Comparison of ENCODE assay signal across 15 mouse cellular contexts in genomic region chr19:36843866-36844265, GRCm38 (mm10).
"Had no signal": no experiment of that assay in that cellular context is flagged by ENCODE, and none has a peak within 500 bp of the region (broad histone marks: within the 10 kb centered on the region; RNA-seq: fewer than 3 reads in every experiment).

No protein-coding gene starts in this region.

- ATAC-seq: liver, postnatal 0 days had no signal

- H3K27me3 ChIP-seq: limb, embryonic 12.5 days; liver, embryonic 13.5 days; lung, embryonic 15.5 days; neural tube, embryonic 13.5 days had no signal

- H3K4me2 ChIP-seq: limb, embryonic 12.5 days; liver, embryonic 13.5 days; lung, embryonic 15.5 days; neural tube, embryonic 13.5 days had no signal

- H3K4me1 ChIP-seq: limb, embryonic 12.5 days; lung, embryonic 15.5 days had no signal

- DNase-seq: kidney, adult 11 months; kidney, postnatal 14 days; layer of hippocampus, adult 9-11 months; layer of hippocampus, postnatal 36 days; liver; liver, embryonic 13.5 days; liver, postnatal 0 days; lung, postnatal 36 days; midbrain, embryonic 14.5 days; right cerebral cortex, postnatal 25 days; thymus, adult 18-20 months; thymus, postnatal 14 days had no signal

- H3K27ac ChIP-seq: limb, embryonic 12.5 days; liver, embryonic 13.5 days; lung, embryonic 15.5 days; neural tube, embryonic 13.5 days had no signal

- H3K9ac ChIP-seq: limb, embryonic 12.5 days; liver, embryonic 13.5 days; liver, postnatal 0 days; lung, embryonic 15.5 days; neural tube, embryonic 13.5 days had no signal

- H3K4me3 ChIP-seq: limb, embryonic 12.5 days; liver, embryonic 13.5 days; lung, embryonic 15.5 days; neural tube, embryonic 13.5 days had no signal

- H3K9me3 ChIP-seq: limb, embryonic 12.5 days; liver, embryonic 13.5 days; lung, embryonic 15.5 days; neural tube, embryonic 13.5 days had no signal
